8 mouse cellular contexts compared by ENCODE assay signal in the genomic region with DNA sequence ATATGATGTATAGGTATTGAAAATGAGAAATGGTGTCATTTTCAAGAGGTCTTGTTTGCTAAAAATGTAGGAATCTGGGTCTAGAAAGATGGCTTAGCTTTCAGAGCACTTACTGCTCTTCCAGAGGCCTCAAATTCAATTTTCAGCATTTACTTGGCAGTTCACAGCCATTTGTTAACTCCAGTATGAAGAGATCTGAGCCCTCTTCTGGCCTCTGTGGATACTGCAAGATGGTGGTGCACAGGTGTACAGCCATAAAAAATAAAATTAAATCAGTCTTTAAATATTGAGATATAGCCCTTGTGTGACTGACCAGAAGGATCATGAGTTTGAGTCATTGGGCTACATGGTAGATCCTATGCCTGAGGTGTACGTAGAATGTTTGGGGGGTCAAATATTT.
DNase-seq lines count a peak whose midpoint lies in the region.

No protein-coding gene starts in this region.

- intact Hi-C loops in left cerebral cortex, postnatal 36 days (cut with DNase I) = no loop called here

- peak; percentile 45 to 64 for DNase-seq in left cerebral cortex, adult 18-20 months (ENCODE audit: low spot score in 2 of 2)
- DNase-seq in left cerebral cortex, postnatal 36 days (ENCODE audit: low spot score in 2 of 2) = no peak
- peak; percentile 16 for DNase-seq in MEL-GATA-1-ER (ENCODE audit: extremely low read depth, low read depth)
- peak; percentile 54 to 65 for DNase-seq in cerebellum, adult 18-20 months
- DNase-seq in forelimb bud, embryonic 11.5 days (ENCODE audit: low read depth, low spot score) = peak; percentile 32
- DNase-seq in retina, postnatal 1 day = peak; percentile 35
- DNase-seq in adrenal gland, postnatal 4 days (ENCODE audit: low spot score in 2 of 2) = no peak
- no peak for DNase-seq in gastrocnemius, adult 18-20 months (ENCODE audit: low spot score)

Comparison
In these comparisons a context has a peak if more than half of its experiments do, and no peak if none do; other contexts are left out.
1. DNase-seq: peak in left cerebral cortex, adult 18-20 months (2 of 2), MEL-GATA-1-ER (single experiment), cerebellum, adult 18-20 months (2 of 2), forelimb bud, embryonic 11.5 days (single experiment) and retina, postnatal 1 day (single experiment); none in left cerebral cortex, postnatal 36 days (0 of 2), adrenal gland, postnatal 4 days (0 of 2) and gastrocnemius, adult 18-20 months (single experiment).